Mouse (Mus musculus) liver, embryonic 14.5 days (tissue): ENCODE results near the gene 2310011J03Rik. TPM values are rescaled to one million over a fixed set of nuclear protein-coding genes. Genes with fewer than 3 reads are reported as not detected.

Experiments used
- ATAC-seq: fragments of 200-750 bp; cut with Nextera tagmentation; 2 replicates; pipeline ENCODE4 v1.8.0; 2017; ENCODE audit warnings: moderate number of reproducible peaks, mild to moderate bottlenecking, moderate library complexity; ENCODE audit not compliant: insufficient read depth
- DNase-seq, 3 experiments: peaks; one replicate each; pipeline ENCODE4 v3.0.0-alpha.2; 2012 to 2013; ENCODE audit warnings: low read depth in 3 of 3, low spot score in 3 of 3
- H3K27ac ChIP-seq: fragments of 300-500 bp; sonication (generic); 2 replicates; pipeline ENCODE4 v1.5.1; 2014; ENCODE audit warnings: moderate library complexity, mild to moderate bottlenecking, control low read depth, inconsistent platforms
- H3K27me3 ChIP-seq: fragments of 300-500 bp; sonication (generic); 2 replicates; pipeline ENCODE4 v1.6.1; 2014; ENCODE audit warnings: mild to moderate bottlenecking, low read length, moderate library complexity; ENCODE audit not compliant: control insufficient read depth, insufficient read depth
- H3K36me3 ChIP-seq: fragments of 300-500 bp; sonication (generic); replicated peaks from 2 replicates; pipeline ENCODE4 v1.6.1; 2014; ENCODE audit warnings: low read depth; ENCODE audit not compliant: control insufficient read depth, insufficient read depth
- H3K4me1 ChIP-seq, 2 experiments: fragments of 200-500 bp in 1 of 2; fragments of 300-500 bp in 1 of 2; sonication (generic) in 1 of 2; replicated peaks; 2 replicates each; pipeline ENCODE4 v1.6.1; 2012 to 2014; ENCODE audit warnings: antibody characterized with exemption in 1 of 2, inconsistent platforms in 1 of 2, low read length in 1 of 2; ENCODE audit not compliant: control insufficient read depth in 2 of 2, insufficient read depth in 2 of 2
- H3K4me2 ChIP-seq: fragments of 300-500 bp; sonication (generic); 2 replicates; pipeline ENCODE4 v1.6.1; 2014; ENCODE audit warnings: low read depth, mild to moderate bottlenecking, control low read depth, moderate library complexity
- H3K4me3 ChIP-seq, 2 experiments: fragments of 200-500 bp in 1 of 2; fragments of 300-500 bp in 1 of 2; sonication (generic) in 1 of 2; 2 replicates each; pipeline ENCODE4 v1.5.1; 2012 to 2014; ENCODE audit warnings: low read depth in 2 of 2, low read length in 2 of 2, mild to moderate bottlenecking in 2 of 2, control low read depth in 1 of 2, inconsistent platforms in 1 of 2, moderate library complexity in 1 of 2; ENCODE audit not compliant: insufficient read depth in 1 of 2
- H3K9ac ChIP-seq: fragments of 300-500 bp; sonication (generic); replicated peaks from 2 replicates; pipeline ENCODE4 v1.6.1; 2014; ENCODE audit warnings: mild to moderate bottlenecking, control low read depth, moderate library complexity
- H3K9me3 ChIP-seq: fragments of 300-500 bp; sonication (generic); 2 replicates; pipeline ENCODE4 v1.6.1; 2016; ENCODE audit warnings: low read length, mixed read lengths; ENCODE audit not compliant: control insufficient read depth
- CTCF ChIP-seq: IDR thresholded peaks from 2 replicates; pipeline ENCODE4 v1.5.1; 2016; ENCODE audit warnings: antibody characterized with exemption, low read depth, control low read depth
- EP300 ChIP-seq: IDR thresholded peaks from 2 replicates; pipeline ENCODE4 v1.6.1; 2016; ENCODE audit warnings: antibody characterized with exemption, low read depth
- WGBS: fragments of 180-500 bp; shearing (Covaris S2); extraction: QIAGEN DNeasy Blood & Tissue Kit; methylation state at CpG from one replicate; pipeline ENCODE4 v1.1.7; 2014; ENCODE audit not compliant: insufficient replicate concordance; 5-methylcytosine and 5-hydroxymethylcytosine counted together
- polyA plus RNA-seq, 2 experiments: library from polyadenylated mRNA; depleted of rRNA in 1 of 2; stranded (reverse) in 1 of 2; unstranded in 1 of 2; fragments of >200 nt; fragmentation: Nextera tagmentation in 1 of 2; extraction: Ambion mirVana in 1 of 2; gene quantifications; 2 replicates each; pipeline versions ENCODE4 v1.2.1 to v1.2.3; 2012 to 2014

2310011J03Rik gene
- polyA plus RNA-seq, 2 experiments = 24.3 to 29.5 TPM

DNA sequence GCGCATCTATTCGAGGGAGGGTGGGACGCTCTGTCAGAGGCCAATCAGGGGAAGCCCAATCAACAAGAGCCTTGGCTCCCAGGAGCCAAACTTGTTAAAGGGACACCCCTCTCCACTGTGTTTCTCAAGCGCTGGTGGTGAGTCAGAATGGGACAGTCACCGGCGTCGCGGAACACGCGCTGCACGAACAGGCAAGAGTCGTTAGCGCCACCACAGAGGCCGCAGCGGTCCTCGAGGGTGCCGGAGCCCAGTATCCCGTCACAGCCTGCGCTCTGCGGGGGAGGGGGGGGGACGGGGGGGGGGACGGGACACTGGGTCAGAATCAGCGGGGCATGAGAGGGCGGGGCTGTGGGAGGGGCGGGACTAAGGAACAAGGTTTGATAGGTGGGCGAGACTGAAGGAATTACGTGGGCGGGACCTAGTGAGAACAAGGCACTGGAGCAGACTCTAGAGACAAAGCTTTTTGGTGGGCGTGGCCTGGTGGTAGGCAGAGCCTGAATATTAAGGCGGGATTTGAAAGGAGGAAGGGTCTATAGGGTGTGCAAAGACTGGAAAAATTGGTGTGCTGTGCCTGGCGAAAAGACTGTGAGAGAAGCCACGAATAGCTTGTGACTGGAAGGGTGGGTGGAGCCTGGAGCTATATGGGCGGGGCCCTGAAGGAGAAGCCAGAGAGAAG, 22.6 kb upstream of the 2310011J03Rik start:
- Histone ChIP-seq H3K4me2 (peak overlapping the region; percentile 90), H3K9me3 (no peaks in the 10 kb centered on the region), H3K4me1 (peaks cover 39 to 44% of the 10 kb centered on the region in 2 experiments), H3K36me3 (no peaks in the 10 kb centered on the region), H3K9ac (peak overlapping the region; percentile 54), H3K27ac (peak overlapping the region; percentile 99), H3K27me3 (peaks cover 34% of the 10 kb centered on the region), H3K4me3 (peak overlapping the region; percentile 42 to 49)
- ATAC-seq (peak; percentile 12; the same call in 1 of the 2 replicates), DNase-seq (peak; percentile 59 to 73 (median 64))
- no peak for TF ChIP-seq CTCF
- TF ChIP-seq EP300 = no peak
- under 1% methylated on average over 33 of the region's 33 CpGs for WGBS

DNA sequence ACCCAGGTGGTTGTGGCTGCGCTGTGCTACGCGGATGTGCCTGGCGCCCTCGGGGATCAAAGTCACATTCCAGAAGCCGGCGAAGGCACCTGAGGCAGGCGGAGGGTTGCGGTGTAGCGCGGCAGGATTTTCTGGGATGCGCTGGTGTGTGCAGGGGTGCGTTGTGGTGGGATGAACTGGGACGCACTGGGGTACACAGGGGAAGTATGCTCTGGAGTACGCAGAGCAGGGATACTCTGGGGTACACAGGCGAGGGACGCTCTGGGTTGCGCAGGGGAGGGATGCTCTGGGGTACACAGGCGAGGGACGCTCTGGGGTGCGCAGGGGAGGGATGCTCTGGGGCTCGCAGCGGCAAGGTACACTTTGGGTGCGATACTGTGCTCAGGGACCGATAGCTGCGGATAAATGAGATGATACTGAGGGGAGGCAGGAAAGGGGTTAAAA, 22.0 kb upstream of the 2310011J03Rik start:
- ATAC-seq (no peak), DNase-seq (no peak)
- no peaks in the 10 kb centered on the region for H3K36me3 ChIP-seq
- peaks cover 29% of the 10 kb centered on the region for H3K27me3 ChIP-seq
- no peaks in the 10 kb centered on the region for H3K9me3 ChIP-seq
- H3K4me3 ChIP-seq = peak overlapping the region; percentile 30 to 49; a peak in 3 of 4 replicates
- peak overlapping the region; percentile 33 for H3K9ac ChIP-seq
- peak overlapping the region; percentile 90 for H3K4me2 ChIP-seq
- 0 out of 2 replicates have a peak, but pooled peaks have one; percentile 13 for TF ChIP-seq CTCF
- TF ChIP-seq EP300 = no peak
- no peak overlapping the region for H3K27ac ChIP-seq
- H3K4me1 ChIP-seq = peaks cover 39 to 42% of the 10 kb centered on the region in 2 experiments
- WGBS = 5% methylated on average over 26 of the region's 26 CpGs

DNA sequence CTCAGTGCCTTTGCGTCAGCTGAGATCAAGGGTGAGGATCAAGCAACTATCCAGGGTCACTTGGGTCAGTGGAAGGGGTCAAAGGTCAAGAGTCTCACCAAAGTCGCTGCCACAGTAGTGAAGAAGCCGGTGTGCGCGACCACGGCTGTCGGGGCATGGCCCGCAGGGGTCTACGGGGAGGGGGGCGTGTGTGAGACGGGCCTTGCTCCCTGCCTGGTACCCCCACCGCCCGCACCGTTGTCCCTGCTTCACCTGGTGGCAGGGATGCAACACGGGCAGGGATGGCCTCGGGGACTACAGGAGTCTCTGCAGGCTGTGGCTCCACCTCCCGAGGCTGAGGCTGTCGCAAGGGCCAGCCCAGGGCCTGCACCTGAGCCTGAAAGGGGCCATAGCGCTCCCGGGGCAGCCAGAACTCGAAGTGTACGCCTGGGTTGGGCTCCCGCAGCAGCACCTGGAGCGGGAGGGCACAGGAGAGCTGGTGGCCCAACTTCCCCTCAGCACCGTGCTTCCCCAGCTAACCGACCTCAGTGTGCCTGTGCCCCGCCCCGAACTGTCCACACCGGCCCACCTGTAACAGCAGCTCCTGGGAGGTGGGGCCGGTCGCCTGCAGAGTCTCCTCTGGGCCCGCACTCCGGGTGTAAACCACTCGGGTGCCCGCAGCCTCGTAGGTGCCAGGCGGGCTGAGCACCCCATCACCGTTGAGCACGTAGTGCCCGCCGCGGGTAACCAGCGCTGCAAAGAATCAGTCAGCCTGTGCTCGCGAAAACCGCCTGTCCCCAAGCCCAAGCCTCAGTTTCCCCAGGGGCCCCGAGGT, 21.4 kb upstream of the 2310011J03Rik start:
- no peak for ATAC-seq
- TF ChIP-seq CTCF = no peak
- TF ChIP-seq EP300 = no peak
- H3K27ac ChIP-seq = no peak overlapping the region
- H3K9ac ChIP-seq = no peak overlapping the region
- peaks cover 39 to 42% of the 10 kb centered on the region in 2 experiments for H3K4me1 ChIP-seq
- no peaks in the 10 kb centered on the region for H3K36me3 ChIP-seq
- DNase-seq = no peak
- no peaks in the 10 kb centered on the region for H3K9me3 ChIP-seq
- H3K4me3 ChIP-seq = peak overlapping the region in 1 of 2 experiments; percentile 49; a peak in 2 of 4 replicates
- H3K4me2 ChIP-seq = peak overlapping the region; percentile 90
- 6% methylated on average over 47 of the region's 47 CpGs for WGBS
- H3K27me3 ChIP-seq = peaks cover 26% of the 10 kb centered on the region

DNA sequence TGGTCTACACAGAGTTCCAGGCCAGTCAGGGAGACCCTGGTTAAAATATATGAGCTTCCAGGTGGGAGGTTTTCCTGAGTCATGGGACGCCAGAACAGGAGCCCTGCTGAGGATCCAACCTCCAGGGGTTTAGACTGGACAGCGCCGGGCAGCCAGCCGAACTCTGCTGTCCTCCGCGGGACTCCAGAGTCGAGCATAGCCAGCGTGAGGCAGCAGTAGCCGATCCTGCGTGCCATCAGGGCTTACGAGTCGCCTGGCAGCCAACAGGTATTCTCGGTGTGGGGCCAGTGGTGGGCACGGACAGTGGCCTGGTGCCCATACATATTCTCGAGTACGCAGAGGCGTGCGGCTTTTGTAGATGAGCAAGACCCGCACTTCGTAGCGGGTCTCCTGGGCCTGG, 20.7 kb upstream of the 2310011J03Rik start:
- Histone ChIP-seq H3K27me3 (peaks cover 26% of the 10 kb centered on the region), H3K4me2 (no peak overlapping the region; the same call in none of the 2 replicates)
- no peak for DNase-seq

More for the DNA sequence above, 20.7 kb upstream of the 2310011J03Rik start:
- Histone ChIP-seq H3K27ac (no peak overlapping the region), H3K9me3 (no peaks in the 10 kb centered on the region), H3K9ac (no peak overlapping the region), H3K4me1 (peaks cover 39 to 42% of the 10 kb centered on the region in 2 experiments), H3K4me3 (no peak overlapping the region), H3K36me3 (peaks cover 5% of the 10 kb centered on the region)
- WGBS = 35% methylated on average over 21 of the region's 21 CpGs
- ATAC-seq = no peak
- TF ChIP-seq EP300 = no peak
- no peak for TF ChIP-seq CTCF
